Mouse (Mus musculus): ENCODE measurements around the gene Atg4b. TPM values are rescaled to one million over a fixed set of nuclear protein-coding genes. Genes with fewer than 3 reads are reported as not detected.
A peak's percentile ranks its signal among the peaks of the same experiment; 100 is the strongest.
"Not testable (repeated sequence)": the region's sequence is repeated elsewhere in the genome, so short reads cannot be mapped to it uniquely, and the experiment has no call there.

The Atg4b gene
- polyA plus RNA-seq, 1 experiment from 2014 or later, result 95.7 TPM

GRCm38 (mm10) chr1:93748539-93748938 is 2.8 kb upstream of the Atg4b start:
- H3K9ac ChIP-seq (ENCODE audit: low read depth, low read length), result no peak overlapping the region
- no peak for ATAC-seq (ENCODE audit: low FRiP score, low TSS enrichment)
- peaks cover 21% of the 10 kb centered on the region for H3K36me3 ChIP-seq (ENCODE audit: control insufficient read depth, insufficient read depth, low read length)
- no peaks in the 10 kb centered on the region for H3K27me3 ChIP-seq (ENCODE audit: control insufficient read depth, insufficient read depth, low read length)
- H3K9me3 ChIP-seq (ENCODE audit: control insufficient read depth, low read length), result no peaks in the 10 kb centered on the region
- no peak overlapping the region for H3K27ac ChIP-seq (ENCODE audit: low read depth, low read length)
- WGBS, result 93% methylated on average over 1 of the region's 1 CpGs
- no peak overlapping the region for H3K4me2 ChIP-seq (replicated peaks; ENCODE audit: low read depth, low read length)
- H3K4me3 ChIP-seq (ENCODE audit: low read length), result no peak overlapping the region
- H3K4me1 ChIP-seq (ENCODE audit: control insufficient read depth, insufficient read depth, low read length), result 0 out of 2 replicates have a peak, but pooled peaks cover 9% of the 10 kb centered on the region

GRCm38 (mm10) chr1:93753911-93754572 is 2.7 kb downstream of the Atg4b start:
- H3K9ac ChIP-seq (ENCODE audit: low read depth, low read length), result peak overlapping the region; percentile 90
- peaks cover 17% of the 10 kb centered on the region for H3K36me3 ChIP-seq (ENCODE audit: control insufficient read depth, insufficient read depth, low read length)
- peaks cover 7% of the 10 kb centered on the region; the same call in 1 of the 2 replicates for H3K4me1 ChIP-seq (ENCODE audit: control insufficient read depth, insufficient read depth, low read length)
- peak; percentile 54 for ATAC-seq (ENCODE audit: low FRiP score, low TSS enrichment)
- H3K27ac ChIP-seq (ENCODE audit: low read depth, low read length), result peak overlapping the region; percentile 88
- peak overlapping the region; percentile 80 for H3K4me2 ChIP-seq (replicated peaks; ENCODE audit: low read depth, low read length)
- H3K4me3 ChIP-seq (ENCODE audit: low read length), result peak overlapping the region; percentile 75
- H3K9me3 ChIP-seq (ENCODE audit: control insufficient read depth, low read length), result no peaks in the 10 kb centered on the region
- no peaks in the 10 kb centered on the region for H3K27me3 ChIP-seq (ENCODE audit: control insufficient read depth, insufficient read depth, low read length)
- WGBS, result under 1% methylated on average over 57 of the region's 59 CpGs

GRCm38 (mm10) chr1:93754573-93755290 is 3.4 kb downstream of the Atg4b start, which contains the start of gene Thap4:
TSS of gene Thap4 (minus strand) at chr1:93754864.
- WGBS, result under 1% methylated on average over 94 of the region's 121 CpGs
- no peaks in the 10 kb centered on the region for H3K9me3 ChIP-seq (ENCODE audit: control insufficient read depth, low read length)
- ATAC-seq (ENCODE audit: low FRiP score, low TSS enrichment), result peak; percentile 91
- H3K27me3 ChIP-seq (ENCODE audit: control insufficient read depth, insufficient read depth, low read length), result no peaks in the 10 kb centered on the region
- peak within 1 kb of the TSS; percentile 80 for H3K4me2 ChIP-seq (replicated peaks; ENCODE audit: low read depth, low read length)
- peaks cover 7% of the 10 kb centered on the region; the same call in 1 of the 2 replicates for H3K4me1 ChIP-seq (ENCODE audit: control insufficient read depth, insufficient read depth, low read length)
- peaks cover 10% of the 10 kb centered on the region for H3K36me3 ChIP-seq (ENCODE audit: control insufficient read depth, insufficient read depth, low read length)
- peak within 1 kb of the TSS; percentile 88 for H3K27ac ChIP-seq (ENCODE audit: low read depth, low read length)
- peak within 1 kb of the TSS; percentile 90 for H3K9ac ChIP-seq (ENCODE audit: low read depth, low read length)
- H3K4me3 ChIP-seq (ENCODE audit: low read length), result peak within 1 kb of the TSS; percentile 75

- WGBS, result under 1% methylated on average over 13 of the region's 13 CpGs
These were observed 4.0 kb downstream of the Atg4b start for GRCm38 (mm10) chr1:93755291-93755610.

GRCm38 (mm10) chr1:93755618-93756017 is 4.3 kb downstream of the Atg4b start:
- peak overlapping the region; percentile 52 for H3K4me2 ChIP-seq (replicated peaks; ENCODE audit: low read depth, low read length)
- no peak for ATAC-seq (ENCODE audit: low FRiP score, low TSS enrichment)
- peak overlapping the region; percentile 90 for H3K9ac ChIP-seq (ENCODE audit: low read depth, low read length)
- H3K27ac ChIP-seq (ENCODE audit: low read depth, low read length), result no peak overlapping the region
- 0 out of 2 replicates have a peak, but pooled peaks cover under 1% of the 10 kb centered on the region for H3K36me3 ChIP-seq (ENCODE audit: control insufficient read depth, insufficient read depth, low read length)
- H3K4me3 ChIP-seq (ENCODE audit: low read length), result peak overlapping the region; percentile 75
- WGBS, result 27% methylated on average over 7 of the region's 7 CpGs
- no peaks in the 10 kb centered on the region for H3K9me3 ChIP-seq (ENCODE audit: control insufficient read depth, low read length)
- H3K4me1 ChIP-seq (ENCODE audit: control insufficient read depth, insufficient read depth, low read length), result peaks cover 7% of the 10 kb centered on the region; the same call in 1 of the 2 replicates
- no peaks in the 10 kb centered on the region for H3K27me3 ChIP-seq (ENCODE audit: control insufficient read depth, insufficient read depth, low read length)

More at GRCm38 (mm10) chr1:93755291-93755610, 4.0 kb downstream of the Atg4b start:
- H3K4me3 ChIP-seq (ENCODE audit: low read length), result peak overlapping the region; percentile 75
- H3K4me2 ChIP-seq (replicated peaks; ENCODE audit: low read depth, low read length), result peak overlapping the region; percentile 52
- no peaks in the 10 kb centered on the region for H3K9me3 ChIP-seq (ENCODE audit: control insufficient read depth, low read length)
- peaks cover 4% of the 10 kb centered on the region for H3K36me3 ChIP-seq (ENCODE audit: control insufficient read depth, insufficient read depth, low read length)
- no peak; the same call in 1 of the 2 replicates for ATAC-seq (ENCODE audit: low FRiP score, low TSS enrichment)
- H3K9ac ChIP-seq (ENCODE audit: low read depth, low read length), result peak overlapping the region; percentile 90
- peak overlapping the region; percentile 88 for H3K27ac ChIP-seq (ENCODE audit: low read depth, low read length)
- peaks cover 7% of the 10 kb centered on the region; the same call in 1 of the 2 replicates for H3K4me1 ChIP-seq (ENCODE audit: control insufficient read depth, insufficient read depth, low read length)
- no peaks in the 10 kb centered on the region for H3K27me3 ChIP-seq (ENCODE audit: control insufficient read depth, insufficient read depth, low read length)

- H3K4me2 ChIP-seq (replicated peaks; ENCODE audit: low read depth, low read length), result peak overlapping the region; percentile 52; the same call in 1 of the 2 replicates
- H3K36me3 ChIP-seq (ENCODE audit: control insufficient read depth, insufficient read depth, low read length), result no peaks in the 10 kb centered on the region
- no peak overlapping the region for H3K27ac ChIP-seq (ENCODE audit: low read depth, low read length)
- H3K9me3 ChIP-seq (ENCODE audit: control insufficient read depth, low read length), result no peaks in the 10 kb centered on the region
- H3K27me3 ChIP-seq (ENCODE audit: control insufficient read depth, insufficient read depth, low read length), result no peaks in the 10 kb centered on the region
- peaks cover 7% of the 10 kb centered on the region; the same call in 1 of the 2 replicates for H3K4me1 ChIP-seq (ENCODE audit: control insufficient read depth, insufficient read depth, low read length)
- H3K9ac ChIP-seq (ENCODE audit: low read depth, low read length), result no peak overlapping the region
- no peak overlapping the region for H3K4me3 ChIP-seq (ENCODE audit: low read length)
- ATAC-seq (ENCODE audit: low FRiP score, low TSS enrichment), result no peak
These were observed 4.9 kb downstream of the Atg4b start for GRCm38 (mm10) chr1:93756154-93756553.

- no peak overlapping the region for H3K4me3 ChIP-seq (ENCODE audit: low read length)
- H3K27ac ChIP-seq (ENCODE audit: low read depth, low read length), result no peak overlapping the region
- H3K4me1 ChIP-seq (ENCODE audit: control insufficient read depth, insufficient read depth, low read length), result no peaks in the 10 kb centered on the region; the same call in 1 of the 2 replicates
- no peaks in the 10 kb centered on the region for H3K36me3 ChIP-seq (ENCODE audit: control insufficient read depth, insufficient read depth, low read length)
- H3K9ac ChIP-seq (ENCODE audit: low read depth, low read length), result no peak overlapping the region
- no peaks in the 10 kb centered on the region for H3K27me3 ChIP-seq (ENCODE audit: control insufficient read depth, insufficient read depth, low read length)
- WGBS, result 100% methylated on average over 1 of the region's 1 CpGs
- no peak overlapping the region for H3K4me2 ChIP-seq (replicated peaks; ENCODE audit: low read depth, low read length)
- no peak for ATAC-seq (ENCODE audit: low FRiP score, low TSS enrichment)
- no peaks in the 10 kb centered on the region for H3K9me3 ChIP-seq (ENCODE audit: control insufficient read depth, low read length)
These were observed 8.8 kb downstream of the Atg4b start for GRCm38 (mm10) chr1:93760076-93760475.

- not testable (repeated sequence) for H3K36me3 ChIP-seq (ENCODE audit: control insufficient read depth, insufficient read depth, low read length); H3K9me3 ChIP-seq (ENCODE audit: control insufficient read depth, low read length); ATAC-seq (ENCODE audit: low FRiP score, low TSS enrichment); H3K27me3 ChIP-seq (ENCODE audit: control insufficient read depth, insufficient read depth, low read length); H3K9ac ChIP-seq (ENCODE audit: low read depth, low read length); H3K4me3 ChIP-seq (ENCODE audit: low read length); H3K4me1 ChIP-seq (ENCODE audit: control insufficient read depth, insufficient read depth, low read length); H3K4me2 ChIP-seq (replicated peaks; ENCODE audit: low read depth, low read length); H3K27ac ChIP-seq (ENCODE audit: low read depth, low read length)
- WGBS, result 88% methylated on average over 3 of the region's 3 CpGs
These were observed 12.2 kb downstream of the Atg4b start for GRCm38 (mm10) chr1:93763531-93763930.

All from kidney, embryonic 14.5 days (tissue).